Mouse (Mus musculus): ENCODE results near the gene Rxrg. TPM values are rescaled to one million over a fixed set of nuclear protein-coding genes. Genes with fewer than 3 reads are reported as not detected.

The Rxrg gene
- polyA plus RNA-seq, 1 experiment from 2014 or later = 0.19 TPM

DNA sequence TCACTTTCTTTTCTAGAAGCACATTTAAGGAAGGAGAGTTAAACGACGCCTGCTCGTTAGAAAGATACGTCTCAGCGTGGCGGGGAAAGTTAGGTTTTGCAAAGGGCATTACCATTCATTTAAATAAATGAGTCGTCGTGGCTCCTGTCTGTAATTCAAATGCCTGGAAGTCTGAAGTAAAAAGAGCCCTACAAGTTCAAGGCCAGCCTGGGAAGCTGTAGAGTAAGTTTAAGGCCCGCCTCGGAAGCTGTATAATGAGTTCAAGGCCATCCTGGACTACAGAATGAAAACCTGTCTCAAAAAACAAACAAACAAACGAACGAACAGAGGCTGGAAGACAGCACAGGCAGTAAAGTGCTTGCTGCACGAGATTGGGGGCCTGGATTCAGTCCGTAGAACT is 18.9 kb downstream of the Rxrg start:
- no peak for ATAC-seq
- 70% methylated on average over 14 of the region's 14 CpGs for WGBS (ENCODE audit: insufficient replicate concordance)
- Histone ChIP-seq H3K27me3 (ENCODE audit: insufficient read depth, low read length) (no peaks in the 10 kb centered on the region), H3K4me3 (ENCODE audit: low read depth, low read length) (no peak overlapping the region), H3K4me2 (ENCODE audit: low read depth, low read length) (no peak overlapping the region), H3K9ac (replicated peaks) (no peak overlapping the region), H3K4me1 (ENCODE audit: insufficient read depth) (no peaks in the 10 kb centered on the region), H3K36me3 (replicated peaks; ENCODE audit: insufficient read depth, low read length) (no peaks in the 10 kb centered on the region), H3K27ac (ENCODE audit: low read depth) (no peak overlapping the region), H3K9me3 (ENCODE audit: low read length) (no peaks in the 10 kb centered on the region)
- TF ChIP-seq CTCF (IDR thresholded peaks at IDR 0.05; ENCODE audit: low read depth) (no peak), EP300 (IDR thresholded peaks at IDR 0.05; ENCODE audit: low read depth) (no peak)
- no peak for DNase-seq

DNA sequence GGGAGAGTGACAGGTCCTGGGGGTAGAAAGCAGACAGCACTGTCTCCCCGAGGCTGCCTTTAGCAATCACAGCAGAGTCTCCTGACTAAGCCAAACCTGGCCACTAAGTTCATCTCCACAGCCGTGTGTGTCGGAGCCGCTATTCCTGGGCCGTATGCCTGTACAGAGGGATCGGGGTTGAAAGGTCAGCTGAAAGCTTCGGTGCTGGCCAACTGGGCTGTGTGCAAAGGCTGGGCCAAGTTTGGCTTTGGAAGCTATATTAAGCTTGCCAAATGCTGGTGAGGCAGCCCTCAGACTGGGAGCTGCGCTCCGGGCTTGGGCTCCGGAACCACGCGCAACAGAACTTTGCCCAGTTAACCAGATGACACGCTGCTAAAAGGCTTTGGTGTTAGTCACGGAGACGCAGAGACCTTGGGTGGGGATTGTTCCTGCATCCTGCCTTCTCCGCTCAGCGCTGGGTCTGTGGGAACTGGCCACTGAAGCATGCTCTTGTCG is 19.9 kb downstream of the Rxrg start:
- Histone ChIP-seq H3K36me3 (replicated peaks; ENCODE audit: insufficient read depth, low read length) (no peaks in the 10 kb centered on the region), H3K27ac (ENCODE audit: low read depth) (no peak overlapping the region), H3K9ac (replicated peaks) (no peak overlapping the region), H3K4me3 (ENCODE audit: low read depth, low read length) (no peak overlapping the region), H3K9me3 (ENCODE audit: low read length) (no peaks in the 10 kb centered on the region), H3K27me3 (ENCODE audit: insufficient read depth, low read length) (no peaks in the 10 kb centered on the region), H3K4me1 (ENCODE audit: insufficient read depth) (no peaks in the 10 kb centered on the region), H3K4me2 (ENCODE audit: low read depth, low read length) (no peak overlapping the region)
- TF ChIP-seq EP300 (IDR thresholded peaks at IDR 0.05; ENCODE audit: low read depth) (no peak), CTCF (IDR thresholded peaks at IDR 0.05; ENCODE audit: low read depth) (no peak)
- WGBS (ENCODE audit: insufficient replicate concordance) = 63% methylated on average over 18 of the region's 18 CpGs
- ATAC-seq (peak; percentile 88), DNase-seq (peak; percentile 52)

DNA sequence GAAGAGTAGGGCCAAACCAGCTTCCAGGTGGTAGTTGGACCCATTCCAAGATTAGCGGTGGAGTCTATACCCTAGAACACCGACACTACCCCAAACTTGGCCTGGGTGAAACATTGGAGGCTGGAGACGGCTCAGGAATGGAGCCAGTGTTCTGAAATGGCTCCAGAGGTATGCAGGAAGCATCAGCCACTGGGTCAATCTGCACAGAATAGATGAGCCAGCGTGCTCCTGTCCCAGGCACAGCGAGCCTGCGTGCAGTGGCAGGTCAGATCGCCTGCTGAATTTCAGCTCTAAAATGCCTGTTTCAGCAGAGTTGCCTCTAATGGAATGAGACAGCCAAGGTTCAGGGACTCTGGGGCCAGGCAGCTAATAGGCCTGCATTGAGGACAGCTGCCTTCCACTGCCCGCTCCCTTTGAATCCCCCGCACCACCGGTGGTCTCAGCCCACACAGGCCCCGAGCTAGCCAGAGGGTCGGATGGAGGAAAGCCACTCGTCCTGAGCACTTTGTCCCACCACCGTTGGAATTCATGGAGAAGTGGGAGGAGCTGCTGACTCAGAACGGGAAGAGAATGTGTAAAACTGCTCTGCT is 22.1 kb downstream of the Rxrg start:
- no peak for ATAC-seq
- WGBS (ENCODE audit: insufficient replicate concordance) = 70% methylated on average over 15 of the region's 15 CpGs
- no peak overlapping the region for H3K4me2 ChIP-seq (ENCODE audit: low read depth, low read length)
- H3K27me3 ChIP-seq (ENCODE audit: insufficient read depth, low read length) = no peaks in the 10 kb centered on the region
- H3K27ac ChIP-seq (ENCODE audit: low read depth) = no peak overlapping the region
- no peaks in the 10 kb centered on the region for H3K36me3 ChIP-seq (replicated peaks; ENCODE audit: insufficient read depth, low read length)
- no peak overlapping the region for H3K9ac ChIP-seq (replicated peaks)
- no peak overlapping the region for H3K4me3 ChIP-seq (ENCODE audit: low read depth, low read length)
- no peaks in the 10 kb centered on the region for H3K4me1 ChIP-seq (ENCODE audit: insufficient read depth)
- no peaks in the 10 kb centered on the region for H3K9me3 ChIP-seq (ENCODE audit: low read length)
- no peak for DNase-seq
- no peak for TF ChIP-seq CTCF (IDR thresholded peaks at IDR 0.05; ENCODE audit: low read depth)
- no peak for TF ChIP-seq EP300 (IDR thresholded peaks at IDR 0.05; ENCODE audit: low read depth)

DNA sequence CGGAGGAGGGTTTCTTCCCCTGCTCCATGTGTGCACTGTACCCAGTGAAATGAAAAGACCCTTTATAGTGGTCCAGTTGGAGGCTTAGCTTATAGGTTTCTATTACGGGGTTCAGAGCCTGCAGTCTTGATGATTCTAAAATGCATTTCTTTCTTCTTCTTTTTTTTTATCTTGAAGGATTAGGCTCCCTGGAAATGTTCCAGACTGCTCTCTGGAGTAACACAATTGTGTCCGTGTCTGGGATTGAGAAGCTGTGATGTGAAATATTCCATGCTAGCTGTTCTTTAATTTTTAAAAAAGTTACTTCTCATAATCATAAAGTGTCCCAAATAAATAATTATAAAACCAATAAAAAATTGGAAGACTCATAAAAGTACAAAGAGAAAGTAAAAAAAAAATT is 26.9 kb downstream of the Rxrg start:
- DNase-seq (no peak), ATAC-seq (no peak)
- Histone ChIP-seq H3K27ac (ENCODE audit: low read depth) (no peak overlapping the region), H3K4me3 (ENCODE audit: low read depth, low read length) (no peak overlapping the region), H3K9ac (replicated peaks) (no peak overlapping the region), H3K9me3 (ENCODE audit: low read length) (no peaks in the 10 kb centered on the region), H3K27me3 (ENCODE audit: insufficient read depth, low read length) (no peaks in the 10 kb centered on the region), H3K4me2 (ENCODE audit: low read depth, low read length) (no peak overlapping the region), H3K4me1 (ENCODE audit: insufficient read depth) (no peaks in the 10 kb centered on the region), H3K36me3 (replicated peaks; ENCODE audit: insufficient read depth, low read length) (no peaks in the 10 kb centered on the region)
- WGBS (ENCODE audit: insufficient replicate concordance) = 71% methylated on average over 3 of the region's 3 CpGs
- TF ChIP-seq EP300 (IDR thresholded peaks at IDR 0.05; ENCODE audit: low read depth) (no peak), CTCF (IDR thresholded peaks at IDR 0.05; ENCODE audit: low read depth) (no peak)

DNA sequence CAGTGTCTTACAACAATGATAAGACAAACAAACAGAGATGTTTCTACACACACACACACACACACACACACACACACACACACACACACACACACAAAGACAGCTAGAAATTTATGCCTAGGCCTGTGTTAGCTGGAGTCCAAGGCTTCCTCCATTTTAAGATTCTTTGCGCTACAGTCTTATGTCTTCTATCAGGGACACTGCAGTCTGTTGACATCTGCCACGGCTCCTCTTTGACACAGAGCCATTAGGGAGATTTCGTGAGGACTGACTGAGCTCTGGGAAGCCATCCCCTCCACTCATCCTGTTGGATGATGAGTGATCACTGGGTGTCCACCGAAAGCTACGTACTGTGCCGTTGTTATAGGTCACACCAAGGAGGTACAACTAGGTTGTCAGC is 33.6 kb downstream of the Rxrg start:
- H3K4me3 ChIP-seq (ENCODE audit: low read depth, low read length) = no peak overlapping the region
- no peaks in the 10 kb centered on the region for H3K27me3 ChIP-seq (ENCODE audit: insufficient read depth, low read length)
- no peak overlapping the region for H3K4me2 ChIP-seq (ENCODE audit: low read depth, low read length)
- 75% methylated on average over 6 of the region's 6 CpGs for whole genome bisulfite sequencing (ENCODE audit: insufficient replicate concordance)
- H3K27ac ChIP-seq (ENCODE audit: low read depth) = no peak overlapping the region
- TF ChIP-seq CTCF (IDR thresholded peaks at IDR 0.05; ENCODE audit: low read depth) = no peak
- TF ChIP-seq EP300 (IDR thresholded peaks at IDR 0.05; ENCODE audit: low read depth) = no peak
- ATAC-seq = no peak
- no peaks in the 10 kb centered on the region for H3K9me3 ChIP-seq (ENCODE audit: low read length)
- no peaks in the 10 kb centered on the region for H3K4me1 ChIP-seq (ENCODE audit: insufficient read depth)
- H3K9ac ChIP-seq (replicated peaks) = no peak overlapping the region
- no peaks in the 10 kb centered on the region for H3K36me3 ChIP-seq (replicated peaks; ENCODE audit: insufficient read depth, low read length)
- no peak for DNase-seq

DNA sequence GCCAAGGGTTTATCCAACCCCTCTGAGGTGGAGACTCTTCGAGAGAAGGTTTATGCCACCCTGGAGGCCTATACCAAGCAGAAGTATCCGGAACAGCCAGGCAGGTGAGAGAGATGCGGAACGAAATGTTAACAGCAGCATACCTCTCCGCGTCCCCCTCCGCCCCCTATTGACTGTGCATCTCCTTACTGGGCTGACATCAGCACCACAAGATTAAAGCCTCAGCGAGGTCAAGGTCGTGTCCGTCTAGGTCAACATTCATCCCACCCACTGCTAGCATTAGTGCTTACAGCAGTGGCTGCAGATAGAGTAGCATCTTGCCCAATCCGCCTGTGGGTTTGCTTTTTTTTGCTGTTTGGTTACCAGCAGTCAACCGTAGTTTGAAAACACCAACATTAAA is 37.5 kb downstream of the Rxrg start:
- no peak overlapping the region for H3K4me3 ChIP-seq (ENCODE audit: low read depth, low read length)
- no peak for TF ChIP-seq EP300 (IDR thresholded peaks at IDR 0.05; ENCODE audit: low read depth)
- no peak for TF ChIP-seq CTCF (IDR thresholded peaks at IDR 0.05; ENCODE audit: low read depth)
- no peak overlapping the region for H3K9ac ChIP-seq (replicated peaks)
- 51% methylated on average over 12 of the region's 12 CpGs for WGBS (ENCODE audit: insufficient replicate concordance)
- no peaks in the 10 kb centered on the region for H3K4me1 ChIP-seq (ENCODE audit: insufficient read depth)
- H3K36me3 ChIP-seq (replicated peaks; ENCODE audit: insufficient read depth, low read length) = no peaks in the 10 kb centered on the region
- no peak for ATAC-seq
- no peak overlapping the region for H3K4me2 ChIP-seq (ENCODE audit: low read depth, low read length)
- no peak for DNase-seq
- H3K9me3 ChIP-seq (ENCODE audit: low read length) = no peaks in the 10 kb centered on the region
- H3K27ac ChIP-seq (ENCODE audit: low read depth) = no peak overlapping the region
- no peaks in the 10 kb centered on the region for H3K27me3 ChIP-seq (ENCODE audit: insufficient read depth, low read length)
